Mouse (Mus musculus) heart, adult 18-20 months (tissue): ENCODE data around the gene Gm9747. TPM values are rescaled to one million over a fixed set of nuclear protein-coding genes. Genes with fewer than 3 reads are reported as not detected.

Experiments
- DNase-seq, 2 experiments: peaks; one replicate each; pipeline ENCODE4 v3.0.0; 2021 to 2022; ENCODE audit warnings: mixed read lengths in 1 of 2
- total RNA-seq, 2 experiments: library from RNA; stranded (reverse); gene quantifications; 2 replicates each; pipeline ENCODE4 v1.2.3; 2021

The Gm9747 gene
- total RNA-seq, 2 experiments from 2014 or later, result not detected

DNA sequence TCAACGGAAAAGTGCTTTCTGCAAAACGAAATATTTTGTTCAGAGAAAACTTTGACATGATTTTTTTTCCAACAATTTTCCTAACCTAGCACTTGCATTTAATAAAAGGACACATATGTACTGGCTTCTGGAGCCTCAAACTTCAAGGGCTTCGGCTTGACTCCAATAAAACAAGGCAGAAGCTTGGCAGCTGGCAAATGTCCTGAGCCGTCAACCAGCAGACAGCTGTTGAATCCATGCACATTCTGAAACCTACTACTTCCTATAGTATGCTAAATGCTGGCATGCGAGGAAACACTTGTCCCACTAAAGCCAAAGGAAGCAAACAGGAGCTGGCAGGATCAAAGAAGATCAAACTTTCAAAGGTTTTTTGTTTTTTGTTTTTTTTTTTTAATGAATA, 24.5 kb downstream of the Gm9747 start:
- DNase-seq, result peak; percentile 58 to 61

DNA sequence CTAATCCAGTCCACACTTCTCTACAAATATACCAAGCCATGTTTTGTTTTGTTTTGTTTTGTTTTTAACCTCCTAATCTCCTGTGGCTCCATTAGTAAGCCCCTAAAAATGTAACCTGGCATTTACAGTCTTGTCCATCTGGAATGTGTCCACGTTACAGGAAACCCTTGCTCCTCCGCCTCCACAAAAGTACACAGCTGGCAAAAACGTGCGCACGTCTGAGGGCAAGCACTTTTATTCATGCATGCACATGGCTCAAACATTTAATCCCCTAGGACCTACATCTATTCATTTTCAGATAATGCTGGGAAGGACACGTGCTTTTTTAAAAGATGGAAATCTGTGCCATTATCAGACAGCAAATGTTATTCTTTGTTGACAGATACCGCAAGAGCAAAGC, 25.4 kb downstream of the Gm9747 start:
- no peak for DNase-seq

DNA sequence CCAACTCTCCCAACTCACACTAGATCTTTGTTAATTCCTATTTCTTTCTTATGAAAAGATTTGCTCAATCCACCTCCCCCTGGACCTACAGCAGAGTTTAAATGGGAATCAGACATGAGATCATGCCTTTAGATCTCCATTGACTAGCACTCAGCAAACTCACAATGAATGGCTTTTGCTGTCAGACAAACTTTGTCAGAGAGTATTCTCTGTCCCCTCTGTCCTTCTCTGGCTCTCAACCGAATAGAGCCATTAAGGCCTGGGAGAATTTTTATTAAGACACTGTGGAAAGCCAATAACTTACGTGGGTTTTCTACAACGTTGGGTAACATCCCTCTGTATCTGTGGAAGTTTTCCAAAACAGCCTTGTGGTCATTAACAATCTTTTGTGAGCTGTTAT, 27.1 kb downstream of the Gm9747 start:
- DNase-seq, result no peak

DNA sequence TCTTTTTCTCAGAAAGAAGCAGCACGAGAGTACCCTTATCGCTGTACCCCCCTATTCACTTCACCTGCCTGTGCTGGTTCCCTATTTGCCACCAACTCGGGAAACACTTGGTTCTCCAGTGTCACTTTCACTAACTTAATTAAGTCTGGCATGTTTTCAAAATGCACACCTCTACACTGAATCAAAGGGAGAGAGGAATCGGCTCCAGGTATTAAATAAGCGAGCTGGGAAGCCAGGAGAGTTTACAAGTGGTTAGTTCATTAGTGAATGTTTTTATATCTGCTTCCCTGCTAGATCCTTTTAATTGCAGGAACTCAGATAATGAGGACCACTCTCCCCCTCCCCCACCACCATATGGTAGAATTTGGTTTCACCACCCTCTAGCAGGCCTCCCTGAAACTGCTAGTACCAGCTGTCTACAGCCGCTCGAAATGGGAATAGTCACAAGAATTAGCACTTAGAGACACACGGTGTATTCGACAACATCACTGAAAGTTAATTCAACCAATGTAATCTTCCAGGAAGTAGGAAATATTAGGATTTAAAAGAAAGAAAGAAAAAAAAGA, 28.2 kb downstream of the Gm9747 start:
- DNase-seq, result no peak

DNA sequence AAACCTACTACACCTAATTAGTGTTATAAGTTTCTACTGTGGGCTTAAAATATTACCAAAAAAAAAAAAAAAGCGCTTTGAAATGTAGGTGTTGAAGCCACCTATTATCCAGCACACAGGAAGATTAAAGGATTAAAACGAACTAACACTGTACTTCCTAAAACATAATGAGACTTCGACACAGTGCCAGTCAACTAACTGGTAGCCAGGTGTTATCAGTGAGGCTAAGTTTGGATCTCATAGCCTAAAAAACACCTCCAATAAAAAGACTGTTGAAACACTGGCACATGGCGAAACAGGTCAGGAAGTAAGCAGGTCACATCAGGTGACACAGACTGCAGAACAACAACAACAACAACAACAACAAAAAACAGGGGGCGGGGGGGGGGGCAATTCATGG, 28.7 kb downstream of the Gm9747 start:
- peak in 1 of 2 experiments; percentile 36 for DNase-seq

DNA sequence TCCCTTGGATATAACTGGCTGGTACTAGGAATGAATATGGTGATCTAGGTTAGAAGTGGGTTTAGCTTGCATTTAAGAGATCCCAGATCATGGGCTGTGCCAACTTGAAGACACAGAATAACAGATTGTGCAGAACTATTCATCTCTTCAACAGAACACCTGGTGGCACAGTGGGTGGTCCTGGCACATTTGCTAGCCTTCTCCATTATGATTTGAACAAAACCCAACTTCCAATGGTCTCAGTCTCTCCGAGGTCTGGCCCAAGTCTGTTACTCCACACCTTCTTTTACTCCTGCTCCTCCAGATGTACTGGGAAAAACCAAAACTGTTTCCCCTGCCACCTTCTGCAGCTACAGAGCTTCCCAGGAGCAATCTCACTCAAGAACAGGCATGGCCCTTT, 29.4 kb downstream of the Gm9747 start:
- DNase-seq, result no peak

DNA sequence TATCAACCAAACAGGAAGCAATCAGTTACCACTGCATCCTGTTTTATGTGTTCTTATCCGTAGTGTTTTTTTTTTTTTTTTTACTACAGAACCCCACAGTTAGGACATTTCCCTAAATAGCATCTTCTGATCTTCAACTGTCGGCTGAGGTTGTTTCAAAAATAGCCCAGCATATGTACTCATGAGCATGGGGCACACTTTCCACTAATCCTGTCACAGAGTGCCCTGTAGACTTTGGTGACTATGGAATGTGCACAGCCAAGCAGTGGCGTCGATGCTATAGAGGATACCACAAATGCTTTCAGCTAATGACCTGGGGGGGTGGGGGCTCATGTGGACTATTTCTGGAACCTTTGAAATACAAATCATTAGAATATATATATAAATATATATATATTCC, 34.6 kb downstream of the Gm9747 start:
- no peak for DNase-seq

DNA sequence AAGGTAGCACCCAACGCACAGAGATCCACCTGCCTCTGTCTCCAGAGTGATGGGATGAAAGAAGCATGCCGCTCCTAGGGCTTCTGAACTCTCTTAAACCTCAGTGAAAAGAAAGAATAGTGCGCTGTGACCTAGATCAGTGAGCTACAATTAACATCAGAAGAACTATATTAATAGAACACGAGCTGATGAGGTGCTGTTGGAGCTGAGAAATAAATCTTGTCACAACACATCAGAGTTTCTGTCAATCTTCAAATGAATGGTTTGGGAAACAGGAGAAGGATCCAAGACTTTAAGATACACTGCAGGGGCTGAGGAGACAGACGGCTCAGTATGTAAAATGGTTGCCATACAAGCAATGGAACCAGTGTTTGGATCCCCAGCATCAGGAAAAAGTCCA, 39.3 kb downstream of the Gm9747 start:
- DNase-seq, result no peak

DNA sequence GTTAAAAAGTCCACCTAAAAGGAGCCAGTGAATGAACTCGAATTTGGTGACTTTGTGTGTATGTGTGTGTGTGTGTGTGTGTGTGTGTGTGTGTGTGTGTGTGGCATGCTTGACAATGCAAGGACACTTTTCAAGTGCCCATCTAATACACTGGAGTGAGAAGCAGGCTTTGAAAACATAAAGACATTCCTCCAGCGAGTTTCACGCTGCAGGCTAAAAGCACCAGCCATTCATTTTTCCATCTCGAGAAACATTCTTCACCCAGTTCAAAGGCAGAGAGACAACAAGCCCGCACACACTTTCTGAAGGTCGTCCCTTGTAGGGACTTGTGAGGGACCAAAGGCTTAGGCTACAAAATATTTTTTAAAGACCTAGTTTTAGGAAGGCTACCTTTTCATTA, 40.6 kb downstream of the Gm9747 start:
- DNase-seq, result no peak

DNA sequence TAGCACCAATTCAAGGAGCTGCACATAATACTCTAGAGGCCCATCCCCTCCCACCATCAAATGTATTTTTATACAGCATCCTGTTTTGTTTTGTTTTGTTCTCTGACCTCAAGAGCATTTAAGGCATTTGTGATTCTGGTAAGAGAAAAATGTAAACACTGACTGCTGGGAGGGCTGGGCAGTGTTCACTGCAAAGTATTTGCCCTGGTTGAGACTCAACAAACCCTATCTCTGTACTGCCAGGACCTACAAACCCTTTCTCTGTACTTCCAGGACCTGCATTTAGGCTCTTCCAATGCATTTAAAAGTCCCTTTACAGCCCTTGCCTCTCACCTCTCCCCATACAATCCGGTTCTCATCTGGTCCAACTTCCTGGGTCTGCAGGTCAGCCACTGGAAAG, 41.4 kb downstream of the Gm9747 start:
- DNase-seq, result no peak

DNA sequence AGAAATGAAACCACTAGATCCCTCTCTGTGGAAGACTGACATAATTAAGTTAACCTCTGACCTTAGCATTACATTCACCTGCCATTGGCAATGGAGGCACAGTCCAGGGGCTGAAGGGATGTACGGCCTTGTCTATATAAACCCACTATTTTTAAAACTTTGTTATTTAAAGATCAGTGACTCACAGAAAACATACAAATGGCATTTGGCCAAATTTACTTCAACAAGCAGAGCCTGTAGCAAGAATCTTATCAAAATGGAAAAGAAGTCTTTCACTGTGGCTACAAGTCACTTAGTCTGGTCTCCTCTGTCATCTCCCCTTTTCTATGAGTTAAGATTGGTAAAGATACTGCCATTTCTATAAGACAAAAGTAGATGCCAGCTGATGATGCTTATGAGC, 46.9 kb downstream of the Gm9747 start:
- no peak for DNase-seq

DNA sequence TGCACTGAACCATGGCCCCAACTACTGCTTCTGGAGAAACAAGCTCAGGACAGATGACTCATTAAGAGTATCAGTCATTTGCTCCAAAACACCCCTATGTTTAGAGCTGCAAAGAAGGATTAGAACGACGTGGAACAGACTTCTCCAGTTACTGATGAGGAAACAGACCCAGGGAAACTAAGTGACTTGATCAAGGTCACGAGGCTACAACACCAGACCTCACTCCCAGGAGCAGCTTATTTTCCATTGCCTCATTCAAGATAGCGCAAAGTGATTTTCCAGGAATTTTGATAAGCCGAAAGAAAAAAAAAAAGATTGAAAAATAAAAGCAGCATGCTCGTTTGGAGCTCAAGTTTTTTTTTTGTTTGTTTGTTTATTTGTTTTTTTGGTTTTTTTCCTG, 48.9 kb downstream of the Gm9747 start:
- peak; percentile 45 to 53 for DNase-seq

DNA sequence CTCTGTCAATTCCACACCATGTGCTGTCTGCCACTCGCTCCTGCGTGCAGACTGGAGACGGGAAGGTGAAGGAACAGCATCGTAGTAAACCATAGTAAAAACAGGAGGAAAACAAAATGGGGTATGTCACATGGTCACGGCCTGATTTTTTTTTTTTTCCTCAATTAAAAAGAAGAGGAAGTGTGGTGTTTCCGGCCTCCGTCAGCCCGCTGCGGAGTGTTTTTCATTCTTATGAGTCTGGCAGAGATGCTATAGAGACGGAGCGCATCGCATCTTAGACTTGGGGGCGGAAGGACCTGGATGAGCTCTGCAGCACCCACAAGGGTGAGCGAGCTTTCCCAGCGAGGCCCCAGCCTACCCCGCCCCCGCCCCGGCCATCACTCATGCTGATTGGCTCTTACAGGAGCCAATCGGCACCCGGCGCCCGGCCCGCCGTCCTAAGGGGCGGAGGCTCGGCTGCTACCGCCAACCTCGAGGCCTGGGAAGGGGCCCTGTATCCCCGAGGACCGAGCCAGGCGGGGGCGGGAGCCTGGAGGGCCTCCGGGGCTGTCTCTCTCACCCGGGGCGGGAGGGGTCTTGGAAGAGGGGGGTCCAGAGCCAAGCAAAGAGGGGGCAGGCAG, 50.2 kb downstream of the Gm9747 start:
- DNase-seq, result peak; percentile 91 to 93

DNA sequence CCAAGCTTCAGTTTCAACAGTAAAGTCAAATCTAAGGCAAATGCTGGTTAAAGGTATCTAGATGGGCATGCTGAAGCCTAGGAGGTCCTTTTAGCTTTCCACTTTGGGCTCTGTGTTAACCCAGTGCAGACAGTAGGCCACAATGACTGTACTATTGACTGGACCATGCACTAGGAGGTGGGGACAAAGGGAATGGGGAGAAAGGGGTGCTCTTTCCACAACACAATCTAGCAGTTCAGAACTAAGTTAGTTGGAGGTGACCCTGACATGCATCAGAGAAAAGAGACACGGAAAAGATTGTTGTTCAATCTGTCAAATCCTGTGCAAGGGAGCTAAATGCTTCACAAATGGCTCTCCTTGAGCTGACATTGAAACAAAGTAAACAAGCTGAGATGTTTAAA, 51.0 kb downstream of the Gm9747 start:
- peak; percentile 27 to 70 for DNase-seq

DNA sequence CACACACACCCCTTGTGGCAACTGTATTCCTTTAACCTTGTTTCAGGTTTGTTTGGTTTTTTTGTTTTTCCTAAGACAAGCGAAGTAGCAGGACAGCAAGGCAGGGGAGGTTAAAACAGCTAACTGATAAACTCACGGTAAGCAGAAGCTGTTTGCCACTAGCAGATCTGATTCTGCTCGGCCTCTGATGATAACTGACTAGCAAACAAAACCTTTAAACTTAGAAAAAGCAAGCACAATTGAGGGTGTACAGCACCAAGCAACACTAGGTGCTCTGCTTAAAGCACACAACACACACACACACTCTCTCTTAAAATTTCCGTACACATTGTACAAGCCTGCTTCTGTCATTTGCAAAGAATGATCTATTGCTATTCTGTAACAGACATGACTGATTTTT, 51.5 kb downstream of the Gm9747 start:
- peak in 1 of 2 experiments; percentile 50 for DNase-seq

Other genes with a start within 250 kb of the Gm9747 start
- 10 to 100 TPM; 29.1 to 43.5 TPM for gene Irs1, start 58.3 kb downstream of the Gm9747 start, total RNA-seq
- gene Rhbdd1, start 83.3 kb downstream of the Gm9747 start, total RNA-seq, result 10 to 100 TPM in 1 of 2 experiments, 1 to 10 TPM in 1; 9.0 to 11.9 TPM